Mouse (Mus musculus) lung, adult 2 months (tissue): ENCODE measurements around the gene Fam71b.

Experiments
- CTCF ChIP-seq: fragments of 200-500 bp; IDR thresholded peaks from 2 replicates; pipeline ENCODE4 v1.5.1; 2011; ENCODE audit warnings: mild to moderate bottlenecking, low read length, control low read depth; ENCODE audit not compliant: insufficient read depth
- POLR2A ChIP-seq: fragments of 200-500 bp; IDR thresholded peaks from 2 replicates; pipeline ENCODE4 v1.6.1; 2011; ENCODE audit warnings: low read depth, mild to moderate bottlenecking, control low read depth, low read length, borderline replicate concordance; ENCODE audit errors: extremely low read depth

DNA sequence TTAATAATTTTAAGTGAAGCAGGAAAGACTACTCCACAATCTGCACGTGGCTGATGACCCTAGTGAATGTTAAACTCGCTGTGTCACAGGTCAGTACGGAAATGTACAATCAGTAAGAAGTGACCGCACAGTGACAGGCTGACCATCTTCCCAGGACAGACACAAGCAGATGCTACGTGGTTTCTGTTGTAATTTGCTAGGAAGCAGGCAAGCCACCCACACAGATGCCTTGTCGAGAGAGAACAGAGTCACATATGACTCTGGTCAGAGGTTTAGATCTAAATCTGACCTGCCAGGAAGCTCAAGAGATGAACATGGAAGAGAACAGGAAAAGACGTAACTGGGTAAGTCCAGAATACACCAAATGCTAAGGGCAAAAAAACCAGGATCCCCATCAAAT, 3.5 kb upstream of the Fam71b start:
- TF ChIP-seq CTCF = no peak
- no peak for TF ChIP-seq POLR2A
